Mouse (Mus musculus): ENCODE results near the gene Rgs6.

Rgs6 gene

DNA sequence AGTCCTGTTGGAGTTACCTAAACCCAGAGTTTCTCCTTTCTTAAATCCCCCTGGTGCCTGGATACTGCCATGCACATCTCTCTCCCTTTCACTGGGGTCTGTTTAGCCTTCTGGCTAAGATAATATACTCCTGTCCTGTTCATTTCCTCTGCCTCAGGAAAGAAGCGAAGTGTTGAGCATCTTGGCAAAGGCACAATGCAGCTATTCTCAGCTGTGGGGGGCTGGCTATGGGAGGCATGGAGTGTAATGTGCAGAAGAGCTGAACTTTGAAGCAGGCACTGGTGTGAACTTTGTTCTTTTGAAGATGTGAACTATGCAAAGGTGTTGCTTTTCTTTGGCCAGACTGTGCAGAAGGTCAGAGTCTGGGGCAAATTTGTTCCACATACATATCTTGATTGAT, 169.3 kb downstream of the Rgs6 start:
- DNase-seq (ENCODE audit: low spot score) = no peak

DNA sequence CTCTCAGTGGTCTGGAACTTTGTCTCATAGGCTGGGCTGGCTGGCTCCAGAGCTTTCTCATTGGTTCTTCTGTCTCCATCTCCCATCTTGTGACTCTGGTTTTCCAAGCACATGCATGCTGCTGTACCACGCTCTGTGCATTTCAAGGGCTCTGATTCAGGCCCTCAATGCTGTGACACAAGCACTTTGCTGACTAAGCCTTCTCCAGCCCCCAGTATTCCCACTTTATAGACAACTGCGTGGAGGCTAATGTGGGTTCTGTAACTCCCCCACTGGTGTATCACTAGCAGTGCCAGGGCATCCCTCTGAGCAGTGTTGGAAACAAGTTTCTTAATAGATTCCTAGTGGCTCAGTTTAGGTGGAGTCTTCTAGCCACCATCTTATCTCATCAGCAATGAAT, 174.0 kb downstream of the Rgs6 start:
- no peak for DNase-seq (ENCODE audit: low spot score)

GRCm38 (mm10) chr12:82768726-82769125, 180.6 kb downstream of the Rgs6 start:
- no peak for DNase-seq (ENCODE audit: low spot score)

- no peak for DNase-seq (ENCODE audit: low spot score)
These were observed 184.1 kb downstream of the Rgs6 start for GRCm38 (mm10) chr12:82772215-82772614.

DNA sequence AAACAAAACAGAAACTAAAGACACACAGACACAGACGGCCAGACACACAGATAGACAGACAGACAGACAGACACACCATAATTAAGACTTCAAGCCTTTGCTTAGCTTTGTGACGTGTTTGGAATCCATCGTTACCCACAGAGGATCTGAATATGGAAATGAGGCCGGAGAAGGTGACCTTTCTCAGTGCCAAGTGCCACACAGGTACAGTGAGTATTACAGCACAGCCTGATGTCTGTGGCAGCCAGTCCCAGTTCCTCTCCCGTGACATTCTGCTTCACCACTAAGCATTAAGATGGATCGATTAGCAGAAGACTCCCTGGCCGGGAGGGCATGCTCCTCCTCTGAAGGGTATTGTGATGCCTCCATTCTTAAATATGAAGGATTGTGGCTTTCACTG, 186.5 kb downstream of the Rgs6 start:
- no peak for DNase-seq (ENCODE audit: low spot score)

GRCm38 (mm10) chr12:82776686-82777085, 188.6 kb downstream of the Rgs6 start:
- no peak for DNase-seq (ENCODE audit: low spot score)

GRCm38 (mm10) chr12:82780936-82781335, 192.8 kb downstream of the Rgs6 start:
- DNase-seq (ENCODE audit: low spot score) = no peak

DNA sequence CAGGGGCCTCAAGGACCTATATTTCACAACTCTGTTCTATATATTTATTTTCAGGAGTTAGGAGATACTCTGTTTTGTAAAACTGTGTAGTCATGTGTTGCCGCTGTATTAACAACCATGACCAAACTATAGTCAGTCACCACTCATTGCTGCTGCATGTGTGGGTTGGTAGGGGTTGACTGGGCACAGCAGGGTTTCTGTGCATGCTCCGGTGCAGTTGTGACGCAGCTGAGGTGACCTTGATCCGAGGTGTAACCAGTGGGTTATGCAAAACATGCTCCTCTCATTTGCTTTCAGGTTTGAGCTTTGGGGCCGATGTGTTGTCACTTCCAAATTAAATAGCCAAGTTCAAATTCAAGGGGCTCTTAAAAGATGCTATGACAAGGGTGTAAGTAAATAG, 193.3 kb downstream of the Rgs6 start:
- DNase-seq (ENCODE audit: low spot score) = no peak

DNA sequence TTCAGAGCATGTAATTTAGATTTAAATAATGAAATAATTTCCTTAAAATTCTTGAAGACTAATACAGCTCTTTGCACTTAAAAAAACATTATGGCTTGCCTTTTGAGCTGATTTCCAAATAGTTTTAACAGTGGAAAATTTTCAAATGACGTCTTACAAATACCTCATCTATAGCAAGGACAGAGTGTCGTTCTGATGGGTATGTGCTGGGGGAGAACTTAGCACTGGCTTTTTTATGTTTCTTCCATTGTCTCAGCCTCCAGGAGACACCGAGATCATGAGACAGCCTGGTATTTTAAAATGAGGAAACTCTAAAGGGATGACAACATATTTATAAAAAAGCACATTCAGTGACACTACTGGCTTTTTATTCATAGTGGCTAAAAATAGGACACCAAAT, 204.0 kb downstream of the Rgs6 start:
- no peak for DNase-seq (ENCODE audit: low spot score)

DNA sequence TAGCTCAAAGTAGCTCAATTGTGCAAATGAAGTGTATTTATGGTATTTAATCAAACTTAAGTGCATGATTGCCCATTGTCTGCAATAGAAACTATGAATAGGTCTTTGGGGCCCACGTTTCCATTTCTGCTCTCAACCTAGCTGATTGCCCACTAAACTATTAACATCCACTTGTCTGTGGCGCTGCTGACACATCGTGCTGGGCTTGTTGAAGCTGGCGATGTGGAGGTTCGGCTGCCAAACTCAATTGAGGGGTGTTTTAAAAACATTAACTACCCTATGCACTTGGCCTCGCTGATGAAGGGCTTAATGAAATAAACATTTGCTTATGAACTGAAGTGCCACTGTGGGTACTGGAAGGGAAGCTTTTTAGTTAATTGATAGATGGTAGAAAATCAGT, 211.8 kb downstream of the Rgs6 start:
- DNase-seq (ENCODE audit: low spot score) = no peak

- DNase-seq (ENCODE audit: low spot score) = no peak
These were observed 213.6 kb downstream of the Rgs6 start for GRCm38 (mm10) chr12:82801736-82802135.

DNA sequence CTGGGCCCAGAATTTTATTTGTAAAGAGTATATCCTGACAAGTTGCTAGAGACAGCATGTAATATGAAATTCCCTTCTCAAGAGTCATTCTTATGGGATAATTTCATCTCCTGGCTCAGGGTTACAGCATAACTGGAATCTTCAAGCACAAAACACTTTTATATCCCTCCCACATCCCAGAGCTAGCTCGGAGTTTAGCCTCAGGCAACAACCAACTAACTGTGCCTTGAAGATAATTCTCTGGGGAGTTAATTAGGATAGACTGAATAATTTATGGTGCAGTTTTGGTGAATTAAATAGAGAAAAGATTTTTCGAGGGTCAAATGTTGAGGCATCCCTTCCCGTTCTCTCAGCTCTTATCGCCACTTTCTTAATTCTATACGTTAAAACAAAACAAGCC, 214.6 kb downstream of the Rgs6 start:
- no peak for DNase-seq (ENCODE audit: low spot score)

- no peak for DNase-seq (ENCODE audit: low spot score)
These were observed 217.1 kb downstream of the Rgs6 start for GRCm38 (mm10) chr12:82805167-82805566.

DNA sequence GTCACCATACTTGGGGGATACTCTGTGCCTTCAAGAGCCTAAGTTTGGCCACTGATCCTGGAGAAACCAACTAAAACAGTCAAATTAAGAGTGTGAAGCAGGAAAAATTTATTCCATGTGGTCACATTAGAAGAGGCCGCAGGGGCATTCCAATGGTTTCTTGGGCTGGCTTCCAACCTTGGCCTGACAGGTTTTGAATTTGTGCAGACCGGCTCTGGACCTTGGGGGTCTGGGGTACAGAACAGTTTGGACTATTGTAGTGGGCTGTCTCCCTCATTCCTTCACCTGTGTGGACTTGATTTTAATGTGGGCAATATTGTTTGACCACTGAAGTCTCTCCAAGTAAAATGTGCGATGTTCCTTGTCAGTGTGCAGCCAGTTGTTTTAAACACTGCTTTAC, 222.5 kb downstream of the Rgs6 start:
- DNase-seq (ENCODE audit: low spot score) = no peak

DNA sequence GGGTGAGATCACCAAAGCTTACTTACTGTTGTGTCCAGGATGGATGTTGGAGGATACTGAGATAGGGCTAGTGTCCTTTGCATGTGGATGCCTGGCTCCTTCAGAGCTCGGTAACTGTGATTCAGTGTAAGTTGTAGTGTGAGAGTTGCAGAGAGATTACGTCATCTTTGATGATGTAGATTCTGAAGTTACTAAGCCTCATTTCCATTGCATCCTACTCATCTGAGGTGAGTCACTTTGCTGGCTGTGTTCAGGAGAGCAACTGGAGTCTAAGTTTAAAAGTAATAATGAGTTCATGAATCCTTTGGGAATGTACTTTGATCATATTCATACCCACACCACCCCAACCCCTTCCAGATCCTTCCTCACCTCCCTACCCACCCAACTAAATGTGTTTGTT, 227.9 kb downstream of the Rgs6 start:
- DNase-seq (ENCODE audit: low spot score) = no peak

DNA sequence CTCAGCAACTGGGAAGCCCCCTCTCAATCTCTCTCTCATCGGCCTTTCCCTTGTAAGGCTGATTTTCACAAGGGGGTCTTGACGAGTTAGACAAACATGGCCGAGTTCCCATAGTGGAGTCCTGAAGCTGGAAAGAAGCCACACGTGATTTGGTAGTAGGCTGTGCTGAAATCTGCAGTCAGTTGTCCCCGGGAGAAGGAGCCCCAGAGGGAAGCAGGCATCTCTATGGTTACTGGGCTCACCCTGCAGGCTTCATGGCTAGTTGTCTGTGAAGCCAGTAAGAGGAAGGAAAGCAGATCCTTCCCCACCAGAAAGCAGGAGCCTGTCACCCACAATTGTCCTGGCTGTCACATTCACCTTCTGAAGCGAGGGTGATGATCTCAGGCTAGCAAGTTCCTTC, 231.2 kb downstream of the Rgs6 start:
- no peak for DNase-seq (ENCODE audit: low spot score)

GRCm38 (mm10) chr12:82819991-82820390, 231.9 kb downstream of the Rgs6 start:
- DNase-seq (ENCODE audit: low spot score) = no peak

DNA sequence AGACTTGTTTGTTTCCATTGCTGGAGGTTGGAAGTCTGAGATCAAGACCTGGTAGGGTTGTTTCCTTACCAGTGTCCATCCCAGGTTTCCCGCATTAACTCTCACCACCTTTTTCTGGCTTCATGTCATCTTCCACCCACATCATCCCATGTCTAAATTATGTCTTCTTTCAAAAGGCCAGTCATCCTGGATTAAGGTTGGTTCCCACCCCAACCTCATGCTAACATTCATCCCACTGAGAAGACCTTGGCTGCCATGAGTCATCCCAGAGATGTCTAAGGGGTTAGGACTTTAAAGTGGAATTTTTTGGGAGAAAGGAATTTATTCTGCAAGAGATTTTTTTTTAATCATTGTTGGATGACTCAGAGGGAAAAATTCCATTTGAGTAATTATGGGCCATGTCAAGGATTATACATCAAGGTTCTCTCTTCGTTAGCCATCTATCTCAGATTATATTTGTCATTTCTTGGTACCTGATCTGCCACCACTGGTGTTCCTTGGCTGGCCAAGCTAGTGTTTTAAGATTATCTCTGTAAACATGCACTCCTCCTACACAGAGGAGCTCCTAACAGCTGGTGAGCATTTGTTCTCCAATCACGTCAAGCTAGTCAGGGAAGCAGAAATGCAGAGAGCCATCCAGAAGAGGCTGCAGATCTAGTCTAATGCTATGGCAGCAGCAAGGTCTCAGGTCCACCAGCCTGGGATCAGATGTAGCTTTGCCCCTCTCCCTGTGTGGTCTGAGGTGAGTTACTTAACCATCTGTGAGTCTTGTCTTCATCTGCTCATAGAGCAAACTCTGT, 234.9 kb downstream of the Rgs6 start:
- DNase-seq (ENCODE audit: low spot score) = no peak

- DNase-seq (ENCODE audit: low spot score) = no peak
These were observed 242.2 kb downstream of the Rgs6 start for GRCm38 (mm10) chr12:82830333-82830732.

DNA sequence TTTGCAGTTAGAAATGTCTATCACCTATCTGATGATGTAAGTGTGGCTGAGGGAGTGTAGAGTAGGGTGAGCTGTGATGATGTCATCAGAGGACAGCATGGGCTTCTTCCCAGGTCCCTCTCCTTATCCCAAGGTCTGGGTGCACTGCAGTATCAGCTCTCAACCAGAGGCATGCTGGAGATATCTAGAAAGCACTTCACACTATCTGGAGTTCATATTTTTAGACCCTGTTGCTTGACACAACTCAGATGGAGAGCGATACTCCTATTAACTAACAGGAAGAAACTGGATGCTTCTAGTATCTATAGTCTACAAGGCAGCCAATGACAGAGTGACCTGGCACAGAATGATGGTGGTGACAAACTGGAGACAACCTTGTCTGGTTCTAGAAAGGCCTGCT, 250.5 kb downstream of the Rgs6 start:
- no peak for DNase-seq (ENCODE audit: low spot score)

- DNase-seq (ENCODE audit: low spot score) = no peak
These were observed 253.5 kb downstream of the Rgs6 start for GRCm38 (mm10) chr12:82841566-82841965.

GRCm38 (mm10) chr12:82848304-82848872, 260.3 kb downstream of the Rgs6 start:
- no peak for DNase-seq (ENCODE audit: low spot score)

- DNase-seq (ENCODE audit: low spot score) = no peak
These were observed 266.8 kb downstream of the Rgs6 start for GRCm38 (mm10) chr12:82854902-82855301.
